Mouse (Mus musculus): ENCODE results near the gene C2cd4d. TPM values are rescaled to one million over a fixed set of nuclear protein-coding genes. Genes with fewer than 3 reads are reported as not detected.
A peak's percentile ranks its signal among the peaks of the same experiment; 100 is the strongest.

Gene C2cd4d
- polyA plus RNA-seq, 2 experiments, result 1.3 to 5.0 TPM

DNA sequence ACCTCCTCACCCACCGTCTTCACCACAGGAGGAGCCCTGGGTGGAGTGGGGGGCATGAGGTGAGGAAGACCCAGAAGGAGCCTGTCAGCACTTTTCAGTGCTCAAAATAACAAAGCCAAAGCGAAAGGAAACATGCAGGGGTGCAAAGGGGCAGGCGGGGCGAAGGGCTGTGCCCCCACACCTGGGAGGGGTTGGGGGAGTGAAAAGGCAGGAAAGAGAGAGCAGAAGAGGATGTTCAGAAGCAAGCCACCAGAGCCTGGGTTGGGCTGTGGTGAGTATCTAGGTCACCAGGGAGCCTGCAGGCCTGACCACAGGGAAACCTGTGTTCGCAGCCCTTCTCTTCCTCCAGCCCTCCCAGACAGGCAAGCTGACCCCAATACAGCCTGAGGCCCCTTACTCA lies 25.8 kb downstream of the C2cd4d start:
- DNase-seq (ENCODE audit: low spot score) (no peak), ATAC-seq (ENCODE audit: low FRiP score, low read depth) (no peak)
- WGBS, result 71% methylated on average over 5 of the region's 5 CpGs

DNA sequence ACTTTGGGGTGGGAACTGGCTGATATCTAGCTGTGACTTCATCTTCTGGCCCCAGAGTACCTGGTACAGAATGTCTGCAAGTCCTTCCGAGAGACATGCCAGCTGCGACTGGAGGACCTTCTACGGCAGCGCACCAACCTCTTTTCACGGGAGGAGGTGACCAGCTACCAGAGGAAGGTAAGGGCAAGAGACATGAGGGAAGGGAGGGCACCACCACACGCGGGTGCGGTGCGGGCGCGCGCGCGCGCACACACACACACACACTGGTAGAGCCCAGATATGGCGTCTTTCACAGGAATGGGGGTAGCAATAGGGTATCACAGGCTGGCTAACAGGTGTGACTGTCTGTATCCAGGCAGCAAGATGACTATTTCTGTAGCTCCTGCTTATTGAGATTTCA lies 27.2 kb downstream of the C2cd4d start:
- TF ChIP-seq POLR2A (IDR thresholded peaks at IDR 0.05; ENCODE audit: borderline replicate concordance, extremely low read depth, insufficient read depth, insufficient read length), result no peak
- Histone ChIP-seq H3K9ac (ENCODE audit: low read depth, low read length, severe bottlenecking) (no peak overlapping the region), H3K4me1 (ENCODE audit: control insufficient read depth, insufficient read depth, low read length) (no peaks in the 10 kb centered on the region), H3K27ac (replicated peaks; ENCODE audit: low read depth, low read length) (no peak overlapping the region), H3K4me3 (replicated peaks; ENCODE audit: low read length) (no peak overlapping the region), H3K36me3 (ENCODE audit: control insufficient read depth, insufficient read depth, low read length) (no peaks in the 10 kb centered on the region), H3K9me3 (ENCODE audit: control insufficient read depth, low read length) (no peaks in the 10 kb centered on the region), H3K27me3 (ENCODE audit: control insufficient read depth, insufficient read depth, low read length) (no peaks in the 10 kb centered on the region), H3K4me2 (replicated peaks; ENCODE audit: low read depth, low read length, severe bottlenecking) (no peak overlapping the region)
- ATAC-seq (ENCODE audit: low FRiP score, low read depth), result no peak
- 95% methylated on average over 16 of the region's 16 CpGs for WGBS
- DNase-seq (ENCODE audit: low spot score), result no peak

More for the DNA sequence above, 25.8 kb downstream of the C2cd4d start:
- Histone ChIP-seq H3K27ac (replicated peaks; ENCODE audit: low read depth, low read length) (no peak overlapping the region), H3K27me3 (ENCODE audit: control insufficient read depth, insufficient read depth, low read length) (no peaks in the 10 kb centered on the region), H3K4me3 (replicated peaks; ENCODE audit: low read length) (no peak overlapping the region), H3K4me1 (ENCODE audit: control insufficient read depth, insufficient read depth, low read length) (no peaks in the 10 kb centered on the region), H3K36me3 (ENCODE audit: control insufficient read depth, insufficient read depth, low read length) (no peaks in the 10 kb centered on the region), H3K9ac (ENCODE audit: low read depth, low read length, severe bottlenecking) (no peak overlapping the region), H3K9me3 (ENCODE audit: control insufficient read depth, low read length) (no peaks in the 10 kb centered on the region), H3K4me2 (replicated peaks; ENCODE audit: low read depth, low read length, severe bottlenecking) (no peak overlapping the region)
- no peak for TF ChIP-seq POLR2A (IDR thresholded peaks at IDR 0.05; ENCODE audit: borderline replicate concordance, extremely low read depth, insufficient read depth, insufficient read length)

DNA sequence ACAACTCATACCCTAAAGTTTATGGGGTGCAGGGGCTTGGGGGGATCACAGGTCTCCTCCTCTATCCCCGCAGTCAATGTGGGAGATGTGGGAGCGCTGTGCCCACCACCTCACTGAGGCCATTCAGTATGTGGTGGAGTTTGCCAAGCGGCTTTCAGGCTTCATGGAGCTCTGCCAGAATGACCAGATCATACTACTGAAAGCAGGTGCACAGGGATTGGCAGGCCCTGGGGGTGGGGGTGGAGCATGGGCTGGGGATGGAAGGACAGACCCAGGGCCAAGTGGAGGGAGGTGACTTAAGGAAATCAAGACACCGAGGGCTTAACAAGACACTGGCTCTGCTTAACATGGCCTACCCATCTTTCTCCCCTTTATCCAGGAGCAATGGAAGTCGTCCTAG lies 28.8 kb downstream of the C2cd4d start:
- no peak overlapping the region for H3K9ac ChIP-seq (ENCODE audit: low read depth, low read length, severe bottlenecking)
- H3K27me3 ChIP-seq (ENCODE audit: control insufficient read depth, insufficient read depth, low read length), result no peaks in the 10 kb centered on the region
- no peaks in the 10 kb centered on the region for H3K9me3 ChIP-seq (ENCODE audit: control insufficient read depth, low read length)
- no peak for DNase-seq (ENCODE audit: low spot score)
- no peak overlapping the region for H3K27ac ChIP-seq (replicated peaks; ENCODE audit: low read depth, low read length)
- 79% methylated on average over 5 of the region's 5 CpGs for WGBS
- no peak overlapping the region for H3K4me2 ChIP-seq (replicated peaks; ENCODE audit: low read depth, low read length, severe bottlenecking)
- H3K4me3 ChIP-seq (replicated peaks; ENCODE audit: low read length), result no peak overlapping the region
- no peaks in the 10 kb centered on the region for H3K4me1 ChIP-seq (ENCODE audit: control insufficient read depth, insufficient read depth, low read length)
- H3K36me3 ChIP-seq (ENCODE audit: control insufficient read depth, insufficient read depth, low read length), result no peaks in the 10 kb centered on the region
- no peak for ATAC-seq (ENCODE audit: low FRiP score, low read depth)
- no peak for TF ChIP-seq POLR2A (IDR thresholded peaks at IDR 0.05; ENCODE audit: borderline replicate concordance, extremely low read depth, insufficient read depth, insufficient read length)

DNA sequence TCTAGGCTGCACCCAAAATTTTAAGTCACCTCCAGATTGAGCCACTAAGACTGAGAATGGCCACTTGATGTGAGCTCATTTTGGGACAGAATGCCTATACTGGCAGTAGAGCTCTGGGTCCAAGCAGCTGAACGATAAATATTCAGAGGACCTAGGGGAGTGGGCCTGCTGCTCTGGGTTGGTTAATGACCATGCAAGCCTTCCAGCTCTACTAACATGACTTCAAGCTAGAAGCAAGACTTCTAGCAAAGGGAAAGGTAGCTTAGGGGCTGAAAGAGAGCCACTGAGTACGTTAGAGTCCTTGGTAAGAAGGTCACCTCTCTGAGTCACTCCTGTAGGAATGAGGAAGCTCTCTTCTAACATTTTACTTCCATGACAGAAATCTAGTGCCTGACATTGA lies 29.9 kb downstream of the C2cd4d start:
- Histone ChIP-seq H3K4me1 (ENCODE audit: control insufficient read depth, insufficient read depth, low read length) (no peaks in the 10 kb centered on the region), H3K4me2 (replicated peaks; ENCODE audit: low read depth, low read length, severe bottlenecking) (no peak overlapping the region), H3K27ac (replicated peaks; ENCODE audit: low read depth, low read length) (no peak overlapping the region), H3K4me3 (replicated peaks; ENCODE audit: low read length) (no peak overlapping the region), H3K9ac (ENCODE audit: low read depth, low read length, severe bottlenecking) (no peak overlapping the region), H3K36me3 (ENCODE audit: control insufficient read depth, insufficient read depth, low read length) (no peaks in the 10 kb centered on the region), H3K9me3 (ENCODE audit: control insufficient read depth, low read length) (no peaks in the 10 kb centered on the region), H3K27me3 (ENCODE audit: control insufficient read depth, insufficient read depth, low read length) (no peaks in the 10 kb centered on the region)
- DNase-seq (ENCODE audit: low spot score), result no peak
- no peak for ATAC-seq (ENCODE audit: low FRiP score, low read depth)
- no peak for TF ChIP-seq POLR2A (IDR thresholded peaks at IDR 0.05; ENCODE audit: borderline replicate concordance, extremely low read depth, insufficient read depth, insufficient read length)
- 78% methylated on average over 2 of the region's 2 CpGs for WGBS

DNA sequence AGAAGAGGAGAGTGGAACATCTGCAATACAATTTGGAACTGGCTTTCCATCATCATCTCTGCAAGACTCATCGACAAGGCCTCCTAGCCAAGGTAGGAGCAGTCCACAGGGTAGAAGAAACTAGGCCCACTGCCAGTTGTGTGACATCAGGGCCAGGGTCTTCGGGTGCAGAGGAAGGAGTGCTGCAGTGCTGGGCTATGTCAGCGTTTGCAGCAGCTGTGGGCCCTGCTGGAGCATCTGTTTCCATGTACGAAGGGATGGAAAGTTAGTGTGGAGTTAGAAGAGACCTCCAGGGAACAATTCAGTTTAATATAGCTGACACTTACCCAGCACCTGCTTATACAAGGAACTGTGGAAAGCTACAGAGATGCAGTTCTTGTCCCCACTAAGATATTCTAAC lies 30.8 kb downstream of the C2cd4d start:
- H3K9ac ChIP-seq (ENCODE audit: low read depth, low read length, severe bottlenecking), result no peak overlapping the region
- WGBS, result 31% methylated on average over 4 of the region's 4 CpGs
- H3K27me3 ChIP-seq (ENCODE audit: control insufficient read depth, insufficient read depth, low read length), result peaks cover 7% of the 10 kb centered on the region; the same call in 1 of the 2 replicates
- H3K36me3 ChIP-seq (ENCODE audit: control insufficient read depth, insufficient read depth, low read length), result no peaks in the 10 kb centered on the region
- H3K4me3 ChIP-seq (replicated peaks; ENCODE audit: low read length), result no peak overlapping the region
- H3K9me3 ChIP-seq (ENCODE audit: control insufficient read depth, low read length), result no peaks in the 10 kb centered on the region
- ATAC-seq (ENCODE audit: low FRiP score, low read depth), result peak; percentile 75
- H3K4me1 ChIP-seq (ENCODE audit: control insufficient read depth, insufficient read depth, low read length), result no peaks in the 10 kb centered on the region
- H3K4me2 ChIP-seq (replicated peaks; ENCODE audit: low read depth, low read length, severe bottlenecking), result no peak overlapping the region
- DNase-seq (ENCODE audit: low spot score), result peak; percentile 67
- no peak overlapping the region for H3K27ac ChIP-seq (replicated peaks; ENCODE audit: low read depth, low read length)
- no peak for TF ChIP-seq POLR2A (IDR thresholded peaks at IDR 0.05; ENCODE audit: borderline replicate concordance, extremely low read depth, insufficient read depth, insufficient read length)

DNA sequence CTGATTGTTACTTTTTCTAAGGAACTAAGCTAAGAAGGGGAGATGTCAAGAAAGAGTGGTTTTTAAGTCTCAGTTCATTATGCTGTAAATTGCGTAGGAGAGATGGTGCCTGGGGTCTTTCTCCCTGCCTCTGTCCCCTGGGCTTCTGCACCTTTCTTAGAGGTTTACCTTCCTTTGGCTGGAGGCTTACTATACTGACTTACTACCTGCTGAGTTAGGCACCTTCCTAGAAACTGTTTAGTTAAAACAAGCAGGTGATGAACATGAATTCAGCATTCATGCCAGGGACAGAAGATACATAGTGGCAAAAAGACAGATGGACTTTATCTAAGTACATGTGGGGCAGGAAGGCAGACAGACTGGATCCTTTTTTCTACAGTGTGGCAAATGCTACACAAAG lies 34.1 kb downstream of the C2cd4d start:
- DNase-seq (ENCODE audit: low spot score), result no peak
- H3K4me2 ChIP-seq (replicated peaks; ENCODE audit: low read depth, low read length, severe bottlenecking), result no peak overlapping the region
- H3K9me3 ChIP-seq (ENCODE audit: control insufficient read depth, low read length), result no peaks in the 10 kb centered on the region
- H3K4me3 ChIP-seq (replicated peaks; ENCODE audit: low read length), result no peak overlapping the region
- 52% methylated on average over 1 of the region's 1 CpGs for WGBS
- H3K9ac ChIP-seq (ENCODE audit: low read depth, low read length, severe bottlenecking), result no peak overlapping the region
- no peak for ATAC-seq (ENCODE audit: low FRiP score, low read depth)
- H3K4me1 ChIP-seq (ENCODE audit: control insufficient read depth, insufficient read depth, low read length), result no peaks in the 10 kb centered on the region
- no peaks in the 10 kb centered on the region for H3K36me3 ChIP-seq (ENCODE audit: control insufficient read depth, insufficient read depth, low read length)
- TF ChIP-seq POLR2A (IDR thresholded peaks at IDR 0.05; ENCODE audit: borderline replicate concordance, extremely low read depth, insufficient read depth, insufficient read length), result no peak
- H3K27me3 ChIP-seq (ENCODE audit: control insufficient read depth, insufficient read depth, low read length), result peaks cover 33% of the 10 kb centered on the region
- no peak overlapping the region for H3K27ac ChIP-seq (replicated peaks; ENCODE audit: low read depth, low read length)
